Mouse (Mus musculus): ENCODE data around the gene Adat1. TPM values are rescaled to one million over a fixed set of nuclear protein-coding genes. Genes with fewer than 3 reads are reported as not detected.

Gene Adat1
- 2.4 and 3.1 TPM in 2 replicates for polyA plus RNA-seq (2012; ENCODE audit: insufficient read depth, insufficient read length, missing spikeins)

DNA sequence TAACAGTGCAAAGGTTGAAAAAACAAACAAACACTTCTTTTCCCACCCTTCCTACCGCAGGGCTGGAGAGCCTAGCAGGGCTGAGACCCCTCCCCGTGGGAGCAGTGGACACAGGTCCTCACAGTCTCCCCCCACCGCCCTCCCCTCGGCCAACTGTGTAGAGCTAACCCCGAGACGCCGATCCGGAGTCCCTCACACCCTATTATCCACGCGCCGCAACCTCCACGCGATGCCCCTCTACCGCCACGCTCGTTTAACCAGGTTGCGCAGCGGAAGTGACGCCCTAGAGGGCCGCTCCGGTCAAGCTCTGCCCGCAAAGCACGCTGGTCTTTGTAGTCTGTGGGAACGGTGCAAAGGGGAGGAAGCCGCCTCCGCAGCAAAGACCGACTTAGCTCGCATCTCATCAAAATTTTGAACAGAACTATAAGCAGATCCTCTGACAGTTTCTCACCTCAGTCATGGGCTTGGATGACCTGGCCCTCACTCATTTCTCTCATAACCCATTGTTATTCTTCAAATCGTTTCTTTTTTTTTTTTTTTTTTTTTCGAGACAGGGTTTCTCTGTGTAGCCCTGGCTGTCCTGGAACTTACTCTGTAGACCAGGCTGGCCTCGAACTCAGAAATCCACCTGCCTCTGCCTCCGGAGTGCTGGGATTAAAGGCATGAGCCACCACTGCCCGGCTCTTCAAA is at the start of gene Adat1:
Adat1 (minus strand) TSS at position 290 of the 690 bp plus-strand sequence.
- no peak within 1 kb of the TSS for H3K27ac ChIP-seq (ENCODE audit: insufficient read depth, low read depth, low read length)
- TF ChIP-seq POLR2A (IDR thresholded peaks at IDR 0.05; ENCODE audit: borderline replicate concordance, low read depth, low read length), result no peak
- no peak for TF ChIP-seq CTCF (IDR thresholded peaks at IDR 0.05; ENCODE audit: low read depth, low read length)
- H3K4me3 ChIP-seq (ENCODE audit: insufficient read depth, low read length), result peak within 1 kb of the TSS; percentile 90
- H3K4me1 ChIP-seq (ENCODE audit: control insufficient read depth, insufficient read depth, low read length), result no peaks in the 10 kb centered on the region

DNA sequence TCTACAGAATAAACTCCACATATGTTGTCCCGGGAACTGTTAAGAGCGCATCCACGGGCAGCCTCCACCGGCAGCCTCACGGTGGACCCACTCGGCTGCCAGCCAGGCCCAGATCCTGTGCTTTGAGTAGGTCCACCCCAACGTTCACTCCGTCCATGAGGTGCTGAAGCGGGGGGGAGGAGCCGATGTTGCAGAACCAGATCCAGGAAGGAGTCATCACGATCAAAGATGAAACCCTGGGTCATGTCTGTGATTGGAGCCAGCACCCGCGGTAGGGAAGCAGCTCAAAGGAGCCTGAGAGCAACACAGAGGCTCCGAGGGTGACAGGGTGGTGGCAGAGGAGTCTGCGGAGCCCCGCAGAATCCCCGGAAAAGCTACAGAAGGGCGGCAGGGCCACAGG is 45.4 kb upstream of the Adat1 start:
- TF ChIP-seq POLR2A (IDR thresholded peaks at IDR 0.05; ENCODE audit: borderline replicate concordance, low read depth, low read length) (no peak), CTCF (IDR thresholded peaks at IDR 0.05; ENCODE audit: low read depth, low read length) (no peak)
- no peak overlapping the region for H3K4me3 ChIP-seq (ENCODE audit: insufficient read depth, low read length)
- no peaks in the 10 kb centered on the region for H3K4me1 ChIP-seq (ENCODE audit: control insufficient read depth, insufficient read depth, low read length)
- H3K27ac ChIP-seq (ENCODE audit: insufficient read depth, low read depth, low read length), result no peak overlapping the region

DNA sequence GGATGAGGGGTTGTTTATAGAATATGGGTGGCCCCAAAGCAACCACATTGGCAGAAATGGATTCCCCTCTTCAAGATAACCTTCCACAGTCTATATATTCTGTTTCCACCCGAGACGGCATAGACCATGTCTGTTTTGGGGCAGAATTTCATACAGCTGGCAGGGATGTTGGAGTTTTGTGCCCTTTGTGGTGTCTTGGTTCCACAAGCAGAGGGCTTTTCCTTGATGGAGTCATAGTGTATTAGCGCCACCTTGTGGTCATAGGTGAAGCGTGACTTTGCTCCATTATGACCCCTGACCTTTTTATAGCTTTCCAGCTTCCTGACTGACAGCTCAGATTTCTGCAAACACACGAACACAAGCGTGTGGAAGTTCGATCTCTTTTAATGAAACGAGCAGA is 42.5 kb upstream of the Adat1 start:
- Histone ChIP-seq H3K4me1 (ENCODE audit: control insufficient read depth, insufficient read depth, low read length) (0 out of 2 replicates have a peak, but pooled peaks cover 4% of the 10 kb centered on the region), H3K4me3 (ENCODE audit: insufficient read depth, low read length) (no peak overlapping the region), H3K27ac (ENCODE audit: insufficient read depth, low read depth, low read length) (no peak overlapping the region)
- no peak for TF ChIP-seq CTCF (IDR thresholded peaks at IDR 0.05; ENCODE audit: low read depth, low read length)
- no peak for TF ChIP-seq POLR2A (IDR thresholded peaks at IDR 0.05; ENCODE audit: borderline replicate concordance, low read depth, low read length)

DNA sequence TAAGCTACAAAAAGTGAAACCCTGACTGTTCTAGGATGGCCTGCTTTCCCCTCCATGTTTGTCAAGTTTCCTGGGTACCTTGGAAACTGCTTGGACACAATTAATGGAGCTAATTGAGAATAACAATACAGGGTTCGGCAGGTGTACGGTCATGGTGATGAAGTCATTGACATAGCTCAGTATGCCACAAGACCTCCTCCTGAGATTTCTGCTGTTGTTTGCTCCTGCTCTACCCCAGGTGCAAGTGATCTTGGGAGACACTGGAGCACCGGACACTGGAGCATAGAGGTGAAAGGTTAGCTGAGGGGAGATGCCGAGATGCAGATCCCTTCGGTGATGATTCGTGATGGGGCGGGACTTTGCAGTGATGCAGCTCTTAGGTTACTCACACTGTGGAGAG is 41.0 kb upstream of the Adat1 start:
- Histone ChIP-seq H3K4me3 (ENCODE audit: insufficient read depth, low read length) (no peak overlapping the region), H3K4me1 (ENCODE audit: control insufficient read depth, insufficient read depth, low read length) (0 out of 2 replicates have a peak, but pooled peaks cover 6% of the 10 kb centered on the region), H3K27ac (ENCODE audit: insufficient read depth, low read depth, low read length) (no peak overlapping the region)
- TF ChIP-seq POLR2A (IDR thresholded peaks at IDR 0.05; ENCODE audit: borderline replicate concordance, low read depth, low read length) (no peak), CTCF (IDR thresholded peaks at IDR 0.05; ENCODE audit: low read depth, low read length) (no peak)

DNA sequence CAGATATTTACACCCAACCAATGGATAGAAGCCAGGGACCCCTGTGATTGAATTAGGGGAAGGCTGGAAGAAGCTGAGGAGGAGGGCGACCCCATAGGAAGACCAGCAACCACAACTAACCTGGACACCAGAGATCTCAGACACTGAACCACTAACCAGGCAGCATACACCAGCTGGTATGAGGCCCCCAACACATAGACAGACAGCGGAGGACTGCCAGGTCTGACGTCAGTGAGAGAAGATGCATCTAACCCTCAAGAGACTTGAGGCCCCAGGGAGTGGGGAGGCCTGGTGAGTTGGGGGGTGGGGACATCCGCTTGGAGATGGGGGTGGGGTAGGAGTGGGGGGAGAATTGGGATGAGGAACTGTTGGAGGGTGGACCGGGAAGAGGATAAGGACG is 38.6 kb upstream of the Adat1 start:
- H3K27ac ChIP-seq (ENCODE audit: insufficient read depth, low read depth, low read length), result no peak overlapping the region
- no peak overlapping the region for H3K4me3 ChIP-seq (ENCODE audit: insufficient read depth, low read length)
- 0 out of 2 replicates have a peak, but pooled peaks cover 6% of the 10 kb centered on the region for H3K4me1 ChIP-seq (ENCODE audit: control insufficient read depth, insufficient read depth, low read length)
- TF ChIP-seq CTCF (IDR thresholded peaks at IDR 0.05; ENCODE audit: low read depth, low read length) (no peak), POLR2A (IDR thresholded peaks at IDR 0.05; ENCODE audit: borderline replicate concordance, low read depth, low read length) (no peak)

DNA sequence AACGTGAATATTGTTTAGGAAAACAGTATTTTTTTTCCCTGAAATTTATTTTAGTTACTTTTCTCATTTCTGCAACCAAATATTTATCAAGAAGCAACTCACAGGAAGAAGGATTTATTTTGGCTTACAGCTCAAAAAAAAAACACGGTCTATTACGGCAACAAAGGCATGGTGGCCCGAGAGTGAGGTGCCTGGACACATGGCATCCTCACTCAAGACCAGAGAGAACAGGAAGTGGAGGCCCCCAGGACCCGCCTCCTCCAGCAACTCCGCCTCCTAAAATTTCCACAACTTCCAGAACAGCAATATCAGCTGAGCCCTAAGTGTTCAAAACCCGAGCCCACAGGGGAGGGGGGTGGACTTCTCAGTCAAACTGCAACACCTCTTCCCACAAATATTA is 37.4 kb upstream of the Adat1 start:
- Histone ChIP-seq H3K4me1 (ENCODE audit: control insufficient read depth, insufficient read depth, low read length) (0 out of 2 replicates have a peak, but pooled peaks cover 6% of the 10 kb centered on the region), H3K4me3 (ENCODE audit: insufficient read depth, low read length) (no peak overlapping the region), H3K27ac (ENCODE audit: insufficient read depth, low read depth, low read length) (no peak overlapping the region)
- TF ChIP-seq CTCF (IDR thresholded peaks at IDR 0.05; ENCODE audit: low read depth, low read length) (no peak), POLR2A (IDR thresholded peaks at IDR 0.05; ENCODE audit: borderline replicate concordance, low read depth, low read length) (no peak)

DNA sequence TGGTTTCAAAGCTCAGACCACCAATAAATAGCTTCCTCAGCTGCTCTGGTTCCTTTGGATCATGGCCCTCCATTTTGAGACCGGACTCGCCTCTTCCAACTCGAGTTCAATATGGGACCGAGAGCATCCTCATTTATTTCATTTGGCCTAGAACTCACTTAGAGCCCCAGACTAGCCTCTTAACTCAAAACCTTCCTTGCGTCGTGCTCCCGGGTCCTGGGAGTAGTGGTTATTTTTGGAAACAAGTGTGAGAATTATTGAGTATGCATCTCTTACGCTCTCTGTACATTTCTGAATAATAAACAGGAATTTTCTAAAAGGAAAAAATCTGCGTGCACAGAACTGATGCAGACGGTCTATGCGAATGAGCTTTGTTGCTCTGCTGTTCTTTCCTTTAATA is 22.8 kb upstream of the Adat1 start, which contains the start of gene Gm6793:
Gm6793 (minus strand) TSS at position 101 of the 400 bp plus-strand sequence.
- H3K4me1 ChIP-seq (ENCODE audit: control insufficient read depth, insufficient read depth, low read length), result peaks cover 7% of the 10 kb centered on the region
- H3K4me3 ChIP-seq (ENCODE audit: insufficient read depth, low read length), result no peak within 1 kb of the TSS
- no peak for TF ChIP-seq CTCF (IDR thresholded peaks at IDR 0.05; ENCODE audit: low read depth, low read length)
- no peak for TF ChIP-seq POLR2A (IDR thresholded peaks at IDR 0.05; ENCODE audit: borderline replicate concordance, low read depth, low read length)
- no peak within 1 kb of the TSS for H3K27ac ChIP-seq (ENCODE audit: insufficient read depth, low read depth, low read length)

DNA sequence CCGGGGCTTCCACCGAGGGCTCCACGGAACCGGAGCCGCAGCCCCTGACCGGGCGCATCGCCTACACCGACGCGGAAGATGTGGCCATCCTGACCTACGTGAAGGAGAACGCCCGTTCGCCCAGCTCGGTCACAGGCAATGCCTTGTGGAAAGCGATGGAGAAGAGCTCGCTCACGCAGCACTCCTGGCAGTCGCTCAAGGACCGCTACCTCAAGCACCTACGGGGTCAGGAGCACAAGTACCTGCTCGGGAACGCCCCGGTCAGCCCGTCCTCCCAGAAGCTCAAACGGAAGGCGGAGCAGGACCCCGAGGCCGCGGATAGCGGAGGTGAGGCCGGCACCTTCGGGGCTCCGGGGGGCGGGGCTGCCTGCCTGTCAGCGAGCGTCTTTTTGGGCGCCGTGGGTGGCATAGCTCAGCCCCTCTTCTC is 19.7 kb upstream of the Adat1 start:
- TF ChIP-seq POLR2A (IDR thresholded peaks at IDR 0.05; ENCODE audit: borderline replicate concordance, low read depth, low read length) (no peak), CTCF (IDR thresholded peaks at IDR 0.05; ENCODE audit: low read depth, low read length) (no peak)
- peak overlapping the region; percentile 80 for H3K4me3 ChIP-seq (ENCODE audit: insufficient read depth, low read length)
- peak overlapping the region; percentile 48 for H3K27ac ChIP-seq (ENCODE audit: insufficient read depth, low read depth, low read length)
- peaks cover 9% of the 10 kb centered on the region for H3K4me1 ChIP-seq (ENCODE audit: control insufficient read depth, insufficient read depth, low read length)

DNA sequence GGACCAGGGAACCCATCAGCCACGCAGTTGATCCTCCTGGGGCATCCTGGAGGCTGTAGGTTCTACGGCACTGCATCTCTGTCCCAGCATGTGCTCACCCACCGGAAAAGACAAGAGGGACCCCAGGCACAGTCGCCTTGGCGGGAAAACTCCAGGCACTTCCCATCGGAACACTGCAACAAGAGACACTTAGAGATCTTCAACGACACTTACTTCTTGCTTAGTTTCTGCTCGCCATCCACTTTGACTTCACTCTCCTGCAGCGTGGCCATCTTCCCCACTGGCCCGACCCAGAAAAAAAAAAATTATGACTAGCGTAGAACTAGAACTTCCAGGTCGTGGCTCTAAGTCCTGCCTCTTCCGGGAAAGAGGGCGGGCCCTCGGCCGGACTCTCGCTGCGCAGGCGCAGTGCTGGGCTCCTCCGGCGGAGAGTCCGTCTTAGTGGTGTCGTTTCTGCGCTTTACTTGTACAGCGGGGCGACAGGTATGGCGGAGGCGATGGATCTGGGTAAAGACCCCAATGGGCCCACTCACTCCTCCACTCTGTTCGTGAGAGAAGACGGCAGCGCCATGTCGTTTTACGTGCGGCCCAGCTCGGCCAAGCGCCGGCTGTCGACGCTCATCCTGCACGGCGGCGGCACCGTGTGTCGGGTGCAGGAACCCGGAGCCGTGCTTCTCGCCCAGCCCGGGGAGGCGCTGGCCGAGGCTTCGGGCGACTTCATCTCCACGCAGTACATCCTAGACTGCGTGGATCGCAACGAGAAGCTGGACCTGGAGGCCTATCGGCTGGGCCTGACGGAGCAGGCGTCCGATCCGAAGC is 19.1 kb upstream of the Adat1 start, which contains the start of the genes Kars and Terf2ip:
Kars (minus strand) TSS at position 327 of the 819 bp plus-strand sequence.
Terf2ip (plus strand) TSS at position 402 of the 819 bp plus-strand sequence.
- TF ChIP-seq CTCF (IDR thresholded peaks at IDR 0.05; ENCODE audit: low read depth, low read length), result no peak
- no peak for TF ChIP-seq POLR2A (IDR thresholded peaks at IDR 0.05; ENCODE audit: borderline replicate concordance, low read depth, low read length)
- Histone ChIP-seq H3K4me1 (ENCODE audit: control insufficient read depth, insufficient read depth, low read length) (peaks cover 9% of the 10 kb centered on the region), H3K27ac (ENCODE audit: insufficient read depth, low read depth, low read length) (peak within 1 kb of the TSS; percentile 48), H3K4me3 (ENCODE audit: insufficient read depth, low read length) (peak within 1 kb of the TSS; percentile 80)

All from bone marrow macrophage, adult 2 months (primary cell).